Mouse (Mus musculus): Measurements from ENCODE around the gene Bpifb2. TPM values are rescaled to one million over a fixed set of nuclear protein-coding genes. Genes with fewer than 3 reads are reported as not detected.
A peak's percentile ranks its signal among the peaks of the same experiment; 100 is the strongest.

Bpifb2 gene
- total RNA-seq, 2 experiments from 2014 or later = not detected

DNA sequence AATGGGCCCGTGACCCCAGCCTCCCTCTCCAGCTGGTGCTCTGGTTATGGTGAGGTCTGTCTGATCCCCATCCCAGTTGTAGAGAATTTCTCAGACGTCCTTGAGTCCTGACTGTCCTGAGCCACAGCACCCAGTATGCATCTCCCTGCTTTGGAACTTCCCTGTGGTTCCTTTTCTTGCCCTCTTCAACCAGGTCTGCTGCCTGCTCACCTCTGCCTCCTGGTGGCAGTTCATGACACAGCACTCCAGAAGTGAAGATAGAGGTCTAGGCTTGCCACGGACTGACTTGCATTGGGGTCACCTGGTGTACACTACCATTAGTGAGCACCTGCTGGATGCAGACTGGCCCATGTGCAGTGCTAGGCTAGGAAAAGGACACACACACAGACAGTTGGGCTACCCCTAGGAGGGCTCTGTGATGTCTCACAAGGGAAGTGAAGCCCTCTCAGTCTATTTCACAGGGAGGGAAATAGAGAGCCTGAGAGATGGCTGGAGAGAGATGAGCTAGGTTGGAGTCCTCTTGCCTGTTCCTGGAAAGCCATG lies 55.1 kb downstream of the Bpifb2 start:
- peak; percentile 15 to 53 for DNase-seq (ENCODE audit: low spot score in 2 of 2)

- DNase-seq (ENCODE audit: low spot score in 2 of 2) = no peak
Observed at GRCm38 (mm10) chr2:153931125-153931524, 56.3 kb downstream of the Bpifb2 start.

- no peak for DNase-seq (ENCODE audit: low spot score in 2 of 2)
Observed at GRCm38 (mm10) chr2:153933311-153933710, 58.5 kb downstream of the Bpifb2 start.

DNA sequence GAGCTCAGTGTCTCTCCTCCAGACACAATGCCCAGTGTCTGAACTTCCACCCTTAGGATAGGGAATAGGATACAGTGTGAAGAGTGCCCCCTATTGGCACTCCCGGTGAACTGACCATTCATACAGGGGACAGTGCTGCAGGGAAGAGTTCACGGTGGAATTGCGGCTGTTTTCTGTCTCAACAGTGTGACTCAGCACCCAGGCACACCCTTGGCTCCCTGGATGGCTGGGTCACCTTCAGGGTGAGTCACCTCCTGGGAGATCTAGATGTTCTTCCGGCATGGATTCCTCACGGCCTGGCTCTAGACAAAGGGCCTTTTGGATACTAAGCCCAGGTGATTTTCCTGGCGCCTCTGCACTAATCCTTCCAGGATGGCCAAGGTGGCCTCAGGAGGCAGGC lies 60.5 kb downstream of the Bpifb2 start:
- no peak for DNase-seq (ENCODE audit: low spot score in 2 of 2)

GRCm38 (mm10) chr2:153937843-153938242 lies 63.0 kb downstream of the Bpifb2 start, which contains the start of gene Bpifb4:
Gene Bpifb4, plus strand, starts transcription at chr2:153938212.
- no peak for DNase-seq (ENCODE audit: low spot score in 2 of 2)

- DNase-seq (ENCODE audit: low spot score in 2 of 2) = peak; percentile 56 to 70
Observed at GRCm38 (mm10) chr2:153943537-153943936, 68.7 kb downstream of the Bpifb2 start.

GRCm38 (mm10) chr2:153944567-153944966 lies 69.7 kb downstream of the Bpifb2 start:
- no peak for DNase-seq (ENCODE audit: low spot score in 2 of 2)

Other genes starting within 250 kb of the Bpifb2 start
- 10 to 100 TPM; 28.7 to 30.3 TPM for gene Commd7, start 242.3 kb upstream of the Bpifb2 start, total RNA-seq (2021)
- gene Dnmt3b, start 225.6 kb upstream of the Bpifb2 start, total RNA-seq (2021) = under 1 TPM; 0.47 to 0.58 TPM
- gene Dnmt3c, start 178.4 kb upstream of the Bpifb2 start, total RNA-seq (2021) = not detected
- 10 to 100 TPM; 72.0 to 94.5 TPM for gene Mapre1, start 133.8 kb upstream of the Bpifb2 start, total RNA-seq (2021)
- under 1 TPM in 1 of 2 experiments, not detected in 1; 0.33 TPM for gene Efcab8, start 95.1 kb upstream of the Bpifb2 start, total RNA-seq (2021)
- gene Sun5, start 4.0 kb upstream of the Bpifb2 start, total RNA-seq (2021) = not detected
- not detected for gene Bpifb6, start 25.3 kb downstream of the Bpifb2 start, total RNA-seq (2021)
- not detected for gene Bpifb3, start 43.2 kb downstream of the Bpifb2 start, total RNA-seq (2021)
- gene Bpifb4, start 63.2 kb downstream of the Bpifb2 start, total RNA-seq (2021) = not detected
- not detected for gene Bpifa6, start 99.9 kb downstream of the Bpifb2 start, total RNA-seq (2021)
- not detected for gene Bpifa2, start 133.2 kb downstream of the Bpifb2 start, total RNA-seq (2021)

All from left cerebral cortex, adult 18-20 months (tissue).